ENCODE assay signal across 10 mouse cellular contexts in the genomic region with DNA sequence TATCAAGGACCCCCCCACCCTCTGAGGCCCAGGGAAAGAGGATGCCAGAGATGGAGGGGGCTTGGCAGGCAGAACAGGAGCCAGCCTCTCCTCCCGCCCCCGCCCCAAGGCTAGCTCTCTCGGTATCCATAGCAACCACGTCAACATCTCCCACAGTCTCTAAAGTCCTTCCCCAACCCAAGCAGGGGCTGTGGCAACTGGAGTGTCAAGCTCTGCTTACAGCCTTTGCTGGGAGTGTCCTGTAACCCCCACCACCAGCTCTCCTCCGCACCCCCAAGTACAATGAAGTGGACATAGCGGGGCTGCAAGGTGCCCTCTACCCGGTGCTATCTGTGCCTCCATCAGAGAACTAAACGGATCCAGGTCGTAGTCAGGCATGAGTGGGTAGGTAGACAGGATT. TPM values are rescaled to one million over a fixed set of nuclear protein-coding genes. Genes with fewer than 3 reads are reported as not detected.
DNase-seq lines count a peak whose midpoint lies in the region; ATAC-seq and TF ChIP-seq lines count a peak whose summit lies in the region.
"Had no signal": no experiment of that assay in that cellular context is flagged by ENCODE, and none has a peak within 500 bp of the region (broad histone marks: within the 10 kb centered on the region; RNA-seq: fewer than 3 reads in every experiment).

No protein-coding gene starts in this region.

- H3K4me3 ChIP-seq in lung, embryonic 14.5 days (ENCODE audit: low read depth, low read length), result no peak overlapping the region

- no peaks in the 10 kb centered on the region for H3K36me3 ChIP-seq in lung, embryonic 14.5 days (ENCODE audit: insufficient read depth)

- H3K4me2 ChIP-seq in lung, embryonic 14.5 days, result 0 out of 2 replicates have a peak overlapping the region, but pooled peaks have one; percentile 8

- TF ChIP-seq CTCF in lung, embryonic 14.5 days (IDR thresholded peaks at IDR 0.05; ENCODE audit: low read depth), result no peak

- no peak for ATAC-seq in lung, embryonic 14.5 days (ENCODE audit: insufficient read depth)

- H3K9me3 ChIP-seq in lung, embryonic 14.5 days (ENCODE audit: low read depth, low read length), result no peaks in the 10 kb centered on the region

- DNase-seq in heart, adult 11 months, result peak; percentile 92
- no peak for DNase-seq in heart, postnatal 10 days
- no peak for DNase-seq in lung, embryonic 14.5 days
- DNase-seq in lung, postnatal 36 days, result no peak
- DNase-seq in induced T-regulatory cell, adult 2 months (ENCODE audit: low read depth), result peak; percentile 42
- DNase-seq in right cerebral cortex, postnatal 14 days, result peak; percentile 45
- DNase-seq in spleen, postnatal 10 days (ENCODE audit: low spot score in 2 of 2), result no peak
- DNase-seq in lung, postnatal 14 days, result no peak
- DNase-seq: cerebellum, adult 11-12 months; spleen, adult 18-20 months had no signal

- H3K27ac ChIP-seq in lung, embryonic 14.5 days (ENCODE audit: low read depth), result peak overlapping the region; percentile 55

- 48% methylated on average over 9 of the region's 9 CpGs for WGBS in lung, embryonic 14.5 days

- intact Hi-C loops in heart, postnatal 10 days (cut with DNase I), result no loop called here

- H3K9ac ChIP-seq in lung, embryonic 14.5 days, result peak overlapping the region; percentile 31

- H3K4me1 ChIP-seq in lung, embryonic 14.5 days (ENCODE audit: insufficient read depth), result peaks cover 27% of the 10 kb centered on the region

- no peaks in the 10 kb centered on the region for H3K27me3 ChIP-seq in lung, embryonic 14.5 days (ENCODE audit: insufficient read depth, low read length)

RNA-seq across cellular contexts. Expression of gene Klf16, which starts 3.2 kb away (rescaled TPM):
- 1 to 10 TPM; 5.9 to 6.9 TPM for total RNA-seq in heart, postnatal 10 days (2021)
- 9.5 and 11.8 TPM in 2 replicates for polyA plus RNA-seq in lung, embryonic 14.5 days (2014; fragmentation: Nextera tagmentation; extraction: Ambion mirVana)

RNA-seq across cellular contexts. Expression of gene Rexo1, which starts 12.6 kb away (rescaled TPM):
- 10 to 100 TPM; 20.3 to 21.5 TPM for total RNA-seq in heart, postnatal 10 days (2021)
- polyA plus RNA-seq in lung, embryonic 14.5 days (2014; fragmentation: Nextera tagmentation; extraction: Ambion mirVana), result 27.8 and 34.5 TPM in 2 replicates

RNA-seq across cellular contexts. Expression of gene Abhd17a, which starts 16.2 kb away (rescaled TPM):
- total RNA-seq in heart, postnatal 10 days (2021), result 100 to 1,000 TPM in 1 of 2 experiments, 10 to 100 TPM in 1; 92.2 to 102 TPM
- 151 and 153 TPM in 2 replicates for polyA plus RNA-seq in lung, embryonic 14.5 days (2014; fragmentation: Nextera tagmentation; extraction: Ambion mirVana)

RNA-seq across cellular contexts. Expression of gene Scamp4, which starts 28.7 kb away (rescaled TPM):
- 10 to 100 TPM; 25.9 to 27.8 TPM for total RNA-seq in heart, postnatal 10 days (2021)
- 90.5 and 92.8 TPM in 2 replicates for polyA plus RNA-seq in lung, embryonic 14.5 days (2014; fragmentation: Nextera tagmentation; extraction: Ambion mirVana)

RNA-seq across cellular contexts. Expression of gene Adat3, which starts 28.7 kb away (rescaled TPM):
- 1 to 10 TPM; 1.2 to 1.8 TPM for total RNA-seq in heart, postnatal 10 days (2021)
- polyA plus RNA-seq in lung, embryonic 14.5 days (2014; fragmentation: Nextera tagmentation; extraction: Ambion mirVana), result 8.7 and 10.1 TPM in 2 replicates

Comparison
In these comparisons a context has a peak if more than half of its experiments do, and no peak if none do; other contexts are left out.
1. DNase-seq: peak in heart, adult 11 months (single experiment), induced T-regulatory cell, adult 2 months (single experiment) and right cerebral cortex, postnatal 14 days (single experiment); none in heart, postnatal 10 days (0 of 2), lung, embryonic 14.5 days (single experiment), lung, postnatal 36 days (single experiment), spleen, postnatal 10 days (0 of 2) and lung, postnatal 14 days (single experiment).